Mouse (Mus musculus) layer of hippocampus, adult 18-20 months (tissue): Measurements from ENCODE around the gene Triap1. TPM values are rescaled to one million over a fixed set of nuclear protein-coding genes. Genes with fewer than 3 reads are reported as not detected.
"Not testable (repeated sequence)": the region's sequence is repeated elsewhere in the genome, so short reads cannot be mapped to it uniquely, and the experiment has no call there.

Experiments
- DNase-seq, 2 experiments: peaks; one replicate each; pipeline ENCODE4 v3.0.0; 2022; ENCODE audit warnings: low spot score in 2 of 2
- total RNA-seq, 2 experiments: library from RNA; stranded (reverse); gene quantifications; 2 replicates each; pipeline ENCODE4 v1.2.3; 2021

The Triap1 gene
- total RNA-seq, 2 experiments from 2014 or later, result 22.7 to 26.4 TPM

- peak in 1 of 2 experiments; percentile 71 for DNase-seq
Observed at GRCm38 (mm10) chr5:115330955-115331354, 10.1 kb upstream of the Triap1 start.

GRCm38 (mm10) chr5:115333626-115334025 lies 7.4 kb upstream of the Triap1 start:
- DNase-seq, result no peak

- no peak for DNase-seq
Observed at GRCm38 (mm10) chr5:115340007-115340406, 1.0 kb upstream of the Triap1 start.

GRCm38 (mm10) chr5:115341314-115342165 lies 515 bp downstream of the Triap1 start:
- no peak for DNase-seq

- DNase-seq, result peak in 1 of 2 experiments; percentile 83
Observed at GRCm38 (mm10) chr5:115347564-115347963, 6.5 kb downstream of the Triap1 start.

- DNase-seq, result peak; percentile 98 to 99
Observed at GRCm38 (mm10) chr5:115348546-115349224, 7.7 kb downstream of the Triap1 start, which contains the start of gene Cox6a1. Cox6a1 (minus strand) TSS chr5:115348981.

- no peak for DNase-seq
Observed at GRCm38 (mm10) chr5:115349225-115349555, 8.2 kb downstream of the Triap1 start.

- DNase-seq, result no peak
Observed at GRCm38 (mm10) chr5:115351348-115351747, 10.3 kb downstream of the Triap1 start.

- no peak for DNase-seq
Observed at GRCm38 (mm10) chr5:115355070-115355469, 14.0 kb downstream of the Triap1 start.

- peak; percentile 64 to 83 for DNase-seq
Observed at GRCm38 (mm10) chr5:115358872-115359271, 17.8 kb downstream of the Triap1 start.

- no peak for DNase-seq
Observed at GRCm38 (mm10) chr5:115359438-115359837, 18.4 kb downstream of the Triap1 start.

GRCm38 (mm10) chr5:115359851-115360372 lies 18.9 kb downstream of the Triap1 start:
- DNase-seq, result no peak

GRCm38 (mm10) chr5:115362216-115362615 lies 21.2 kb downstream of the Triap1 start:
- no peak for DNase-seq

GRCm38 (mm10) chr5:115362819-115363714 lies 22.0 kb downstream of the Triap1 start:
- DNase-seq, result peak; percentile 51 to 53

- no peak for DNase-seq
Observed at GRCm38 (mm10) chr5:115364782-115365181, 23.8 kb downstream of the Triap1 start.

- DNase-seq, result no peak
Observed at GRCm38 (mm10) chr5:115371736-115372135, 30.7 kb downstream of the Triap1 start.

- peak in 1 of 2 experiments; percentile 17 for DNase-seq
Observed at GRCm38 (mm10) chr5:115373441-115374203, 32.6 kb downstream of the Triap1 start.

GRCm38 (mm10) chr5:115374204-115374820 lies 33.3 kb downstream of the Triap1 start:
- DNase-seq, result no peak

GRCm38 (mm10) chr5:115375436-115375835 lies 34.4 kb downstream of the Triap1 start:
- DNase-seq, result no peak

GRCm38 (mm10) chr5:115378882-115379281 lies 37.9 kb downstream of the Triap1 start:
- not testable (repeated sequence) for DNase-seq
